Mouse (Mus musculus): Measurements from ENCODE around the gene Mageh1.
A peak's percentile ranks its signal among the peaks of the same experiment; 100 is the strongest.
"Not testable (repeated sequence)": the region's sequence is repeated elsewhere in the genome, so short reads cannot be mapped to it uniquely, and the experiment has no call there.

Mageh1 gene

GRCm38 (mm10) chrX:153037087-153037971, at the start of gene Mageh1:
Gene Mageh1, minus strand, starts transcription at chrX:153037575.
- DNase-seq (ENCODE audit: low spot score in 2 of 2): peak in 1 of 2 experiments; percentile 1

- not testable (repeated sequence) for DNase-seq (ENCODE audit: low spot score in 2 of 2)
These were observed 783 bp upstream of the Mageh1 start for GRCm38 (mm10) chrX:153037972-153038744.

GRCm38 (mm10) chrX:153031547-153031946, 5.8 kb downstream of the Mageh1 start:
- DNase-seq (ENCODE audit: low spot score in 2 of 2): not testable (repeated sequence)

- DNase-seq (ENCODE audit: low spot score in 2 of 2): not testable (repeated sequence)
These were observed 11.7 kb downstream of the Mageh1 start for GRCm38 (mm10) chrX:153025709-153026108.

GRCm38 (mm10) chrX:153025255-153025654, 12.1 kb downstream of the Mageh1 start:
- DNase-seq (ENCODE audit: low spot score in 2 of 2): not testable (repeated sequence)

GRCm38 (mm10) chrX:153007685-153008047, 29.7 kb downstream of the Mageh1 start:
- no peak for DNase-seq (ENCODE audit: low spot score in 2 of 2)

- DNase-seq (ENCODE audit: low spot score in 2 of 2): peak; percentile 8 to 9
These were observed 30.2 kb downstream of the Mageh1 start for GRCm38 (mm10) chrX:153007021-153007684.

GRCm38 (mm10) chrX:153006387-153006841, 31.0 kb downstream of the Mageh1 start, which contains the start of gene Usp51:
Gene Usp51, plus strand, starts transcription at chrX:153006469.
- no peak for DNase-seq (ENCODE audit: low spot score in 2 of 2)

GRCm38 (mm10) chrX:152996105-152996504, 41.3 kb downstream of the Mageh1 start:
- DNase-seq (ENCODE audit: low spot score in 2 of 2): not testable (repeated sequence)

GRCm38 (mm10) chrX:152989852-152990251, 47.5 kb downstream of the Mageh1 start:
- DNase-seq (ENCODE audit: low spot score in 2 of 2): not testable (repeated sequence)

Data from spleen, postnatal 14 days (tissue).